In genomic region chr6:124415347-124416088, GRCm38 (mm10) we compare ENCODE assay signal across 8 mouse cellular contexts. TPM values are rescaled to one million over a fixed set of nuclear protein-coding genes. Genes with fewer than 3 reads are reported as not detected.
DNase-seq lines count a peak whose midpoint lies in the region; ATAC-seq lines count a peak whose summit lies in the region.

No protein-coding gene starts in this region.

- H3K4me3 ChIP-seq in hindbrain, embryonic 16.5 days (ENCODE audit: low read length) = peak overlapping the region; percentile 93

- peaks cover 15% of the 10 kb centered on the region for H3K4me1 ChIP-seq in hindbrain, embryonic 16.5 days (ENCODE audit: control insufficient read depth, insufficient read depth, low read depth, low read length)

- H3K9me3 ChIP-seq in hindbrain, embryonic 16.5 days (ENCODE audit: control insufficient read depth, low read length) = no peaks in the 10 kb centered on the region

- peak overlapping the region; percentile 85 for H3K27ac ChIP-seq in hindbrain, embryonic 16.5 days (ENCODE audit: low read depth, low read length)

- 5% methylated on average over 21 of the region's 21 CpGs for WGBS in hindbrain, embryonic 16.5 days

- H3K4me2 ChIP-seq in hindbrain, embryonic 16.5 days (ENCODE audit: low read length) = peak overlapping the region; percentile 80

- peak overlapping the region; percentile 69 for H3K9ac ChIP-seq in hindbrain, embryonic 16.5 days (ENCODE audit: low read depth, low read length)

- H3K36me3 ChIP-seq in hindbrain, embryonic 16.5 days (ENCODE audit: control insufficient read depth, insufficient read depth, low read length) = peaks cover 7% of the 10 kb centered on the region; the same call in 1 of the 2 replicates

- peak; percentile 93 for DNase-seq in ZHBTc4 (ENCODE audit: low read depth, low spot score)
- peak; percentile 62 to 77 for DNase-seq in cerebellum, postnatal 4 days (ENCODE audit: low spot score in 2 of 2)
- peak; percentile 83 for DNase-seq in gastrocnemius, adult 18-20 months (ENCODE audit: low spot score)
- peak; percentile 88 to 89 for DNase-seq in left cerebral cortex, adult 18-20 months (ENCODE audit: low spot score in 2 of 2)
- DNase-seq in lung, postnatal 4 days = peak; percentile 75 to 87
- peak; percentile 27 for DNase-seq in retina, postnatal 7 days (ENCODE audit: low read depth, low spot score)
- peak; percentile 61 for DNase-seq in urinary bladder, adult 2 months (ENCODE audit: low spot score)

- ATAC-seq in hindbrain, embryonic 16.5 days = peak; percentile 60

- no peaks in the 10 kb centered on the region for H3K27me3 ChIP-seq in hindbrain, embryonic 16.5 days (replicated peaks; ENCODE audit: control insufficient read depth, insufficient read depth, low read length)

RNA-seq across cellular contexts. Expression of gene Pex5, which starts 0.7 kb away (rescaled TPM):
- total RNA-seq in gastrocnemius, adult 18-20 months (2021) = 10 to 100 TPM; 20.2 to 20.6 TPM
- polyA plus RNA-seq in hindbrain, embryonic 16.5 days (2015; fragmentation: Nextera tagmentation; extraction: Ambion mirVana) = 64.4 and 67.0 TPM in 2 replicates
- 10 to 100 TPM; 60.7 to 70.5 TPM for total RNA-seq in left cerebral cortex, adult 18-20 months (2021)
- polyA plus RNA-seq in urinary bladder, adult 2 months (2012; rRNA removed) = 36.7 and 41.2 TPM in 2 replicates

RNA-seq across cellular contexts. Expression of gene Clstn3, which starts 49.1 kb away (rescaled TPM):
- total RNA-seq in gastrocnemius, adult 18-20 months (2021) = 1 to 10 TPM in 1 of 2 experiments, under 1 TPM in 1; 0.34 to 1.1 TPM
- 174 and 180 TPM in 2 replicates for polyA plus RNA-seq in hindbrain, embryonic 16.5 days (2015; fragmentation: Nextera tagmentation; extraction: Ambion mirVana)
- total RNA-seq in left cerebral cortex, adult 18-20 months (2021) = 100 to 1,000 TPM; 358 to 362 TPM
- 1.4 and 1.6 TPM in 2 replicates for polyA plus RNA-seq in urinary bladder, adult 2 months (2012; rRNA removed)

Comparison
In these comparisons a context has a peak if more than half of its experiments do, and no peak if none do; other contexts are left out.
1. Peak in every context shown above with its lines: DNase-seq, ATAC-seq, H3K4me3 ChIP-seq and H3K27ac ChIP-seq.
2. DNase-seq: peak in every context shown above with its lines; median percentile 93 in ZHBTc4; 88 in left cerebral cortex, adult 18-20 months; 83 in gastrocnemius, adult 18-20 months; 81 in lung, postnatal 4 days; 70 in cerebellum, postnatal 4 days; 61 in urinary bladder, adult 2 months; 27 in retina, postnatal 7 days.
3. RNA of gene Clstn3, which starts 49.1 kb away (total RNA-seq): 358 to 362 TPM in left cerebral cortex, adult 18-20 months; 0.34 to 1.1 TPM in gastrocnemius, adult 18-20 months; every median in the first group is over 100 times any median in the second.